Mouse (Mus musculus) stomach, postnatal 0 days (tissue): ENCODE data around the gene Gm45140.
A peak's percentile ranks its signal among the peaks of the same experiment; 100 is the strongest.

Experiments used
- CTCF ChIP-seq: IDR thresholded peaks from 2 replicates; pipeline ENCODE4 v1.5.1; 2016; ENCODE audit warnings: antibody characterized with exemption, low read depth, mild to moderate bottlenecking, moderate library complexity
- EP300 ChIP-seq: optimal IDR thresholded peaks from 2 replicates; pipeline ENCODE3; 2016; ENCODE audit warnings: antibody characterized with exemption

DNA sequence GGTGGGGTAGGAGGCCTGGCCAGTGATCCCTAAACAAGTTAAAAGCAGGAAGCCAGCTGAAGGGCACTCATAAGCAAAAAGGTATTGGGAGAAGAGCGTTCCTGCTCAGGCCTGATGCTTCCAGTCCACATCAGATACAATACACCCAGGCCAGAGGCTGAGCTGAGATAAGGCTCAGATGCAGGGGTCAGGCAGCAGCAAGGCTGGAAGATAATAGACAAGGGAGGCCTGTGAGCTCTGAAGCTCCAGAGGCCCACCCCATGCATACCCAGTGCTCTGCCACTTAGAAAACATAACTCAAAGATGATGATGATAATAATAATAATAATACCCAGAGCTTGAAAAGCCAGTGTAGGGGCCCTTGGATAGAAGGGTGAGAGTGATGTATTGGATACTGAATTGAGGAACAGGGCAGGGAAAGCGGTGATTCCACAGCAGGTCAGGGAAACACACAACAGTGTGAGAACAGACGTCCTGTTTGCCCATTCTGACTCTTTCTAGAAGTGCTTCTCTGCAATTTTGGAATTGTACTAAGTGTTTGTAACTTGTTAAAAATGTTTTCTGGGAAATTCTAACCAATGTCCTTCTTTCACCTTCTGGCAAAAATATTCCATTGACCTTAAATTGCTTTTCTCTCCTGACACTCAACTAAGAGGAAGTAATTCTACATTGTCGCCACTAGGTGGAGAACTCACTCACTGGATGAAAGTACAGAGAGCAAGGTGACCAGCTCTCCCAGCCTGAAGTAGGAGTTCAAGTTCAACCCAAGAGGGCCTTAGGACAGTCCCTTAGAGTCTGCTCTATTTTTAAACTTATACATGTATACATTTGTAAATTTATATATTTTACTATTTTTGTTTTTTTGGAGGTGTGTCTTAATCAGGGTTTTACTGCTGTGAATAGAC, 72.0 kb downstream of the Gm45140 start:
- TF ChIP-seq CTCF (peak; percentile 82), EP300 (no peak)
